Mouse (Mus musculus) small intestine, adult 2 months (tissue): ENCODE results near the gene Exoc3l2. TPM values are rescaled to one million over a fixed set of nuclear protein-coding genes. Genes with fewer than 3 reads are reported as not detected.

Experiments used
- H3K27ac ChIP-seq: fragments of 200-500 bp; 2 replicates; pipeline ENCODE4 v1.5.1; 2012; ENCODE audit warnings: low read depth, low read length, control low read depth, inconsistent platforms; ENCODE audit not compliant: insufficient read depth
- H3K27me3 ChIP-seq: fragments of 200-500 bp; 2 replicates; pipeline ENCODE4 v1.6.1; 2012; ENCODE audit warnings: mild to moderate bottlenecking, moderate library complexity, low read length, inconsistent platforms; ENCODE audit not compliant: control insufficient read depth, insufficient read depth
- H3K36me3 ChIP-seq: fragments of 200-500 bp; 2 replicates; pipeline ENCODE4 v1.6.1; 2012; ENCODE audit warnings: mild to moderate bottlenecking, low read length, control low read depth, inconsistent platforms; ENCODE audit not compliant: control insufficient read depth, insufficient read depth
- H3K4me1 ChIP-seq: fragments of 200-500 bp; 2 replicates; pipeline ENCODE4 v1.6.1; 2012; ENCODE audit warnings: low read length, inconsistent platforms, mixed read lengths; ENCODE audit not compliant: control insufficient read depth, insufficient read depth, insufficient read length
- H3K4me3 ChIP-seq: fragments of 200-500 bp; 2 replicates; pipeline ENCODE4 v1.5.1; 2012; ENCODE audit warnings: low read depth, mild to moderate bottlenecking, control low read depth, inconsistent platforms, low read length, moderate library complexity
- CTCF ChIP-seq: fragments of 200-500 bp; IDR thresholded peaks from 2 replicates; pipeline ENCODE4 v1.5.1; 2012; ENCODE audit warnings: low read depth, mild to moderate bottlenecking, control low read depth, inconsistent platforms, low read length, moderate library complexity, mixed read lengths; ENCODE audit not compliant: insufficient replicate concordance, insufficient read length; ENCODE audit errors: extremely low read depth
- POLR2A ChIP-seq: fragments of 200-500 bp; IDR thresholded peaks from 2 replicates; pipeline ENCODE4 v1.6.1; 2012; ENCODE audit warnings: low read depth, mild to moderate bottlenecking, control low read depth, inconsistent platforms, low read length, moderate library complexity
- WGBS: fragments of 180-500 bp; shearing (Covaris S2); methylation state at CpG from one replicate; pipeline ENCODE4 v1.1.7; 2018; 5-methylcytosine and 5-hydroxymethylcytosine counted together
- polyA plus RNA-seq: library from polyadenylated mRNA; depleted of rRNA; stranded (reverse); fragments of >200 nt; gene quantifications from 2 replicates; pipeline ENCODE4 v1.2.3, GENCODE M21; 2012

Gene Exoc3l2
- polyA plus RNA-seq, 1 experiment: 12.0 TPM

DNA sequence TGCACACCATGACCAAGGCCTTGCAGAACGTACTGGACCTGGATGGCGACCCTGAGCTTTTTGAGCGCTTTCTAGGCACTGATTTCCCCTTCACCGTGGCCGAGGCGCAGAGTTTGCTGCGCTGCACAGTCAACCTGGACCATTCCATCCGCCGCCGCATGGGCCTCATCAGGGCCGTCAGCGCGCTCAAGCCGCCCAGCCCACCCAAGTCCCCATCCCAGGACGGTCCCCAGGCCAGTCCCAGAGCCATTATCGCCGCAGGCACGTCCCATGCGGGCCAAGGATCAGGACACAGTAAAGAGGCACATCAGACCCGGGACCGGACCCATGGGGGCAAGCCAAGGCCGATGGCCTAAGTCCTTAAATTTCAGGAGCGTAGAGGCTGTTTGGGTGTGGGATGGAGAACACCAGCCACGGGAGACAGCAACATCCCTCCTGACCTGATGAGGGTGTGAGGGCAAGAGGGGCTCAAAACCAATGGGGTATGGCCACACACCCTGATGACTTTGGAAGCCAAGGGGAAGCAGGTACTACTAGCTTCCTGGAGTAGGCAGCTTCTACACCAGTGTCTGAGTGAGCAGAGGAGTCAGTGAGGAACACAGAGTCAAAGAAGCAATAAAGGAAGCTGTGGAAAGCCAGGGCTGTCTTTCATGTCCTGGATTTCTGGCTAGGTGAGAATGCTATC, 61.4 kb downstream of the Exoc3l2 start:
- Histone ChIP-seq H3K27ac (no peak overlapping the region), H3K36me3 (no peaks in the 10 kb centered on the region), H3K27me3 (peaks cover 30% of the 10 kb centered on the region), H3K4me1 (peaks cover 18% of the 10 kb centered on the region), H3K4me3 (peak overlapping the region; percentile 47; the same call in 1 of the 2 replicates)
- WGBS: 23% methylated on average over 24 of the region's 24 CpGs
- no peak for TF ChIP-seq CTCF
- no peak for TF ChIP-seq POLR2A

DNA sequence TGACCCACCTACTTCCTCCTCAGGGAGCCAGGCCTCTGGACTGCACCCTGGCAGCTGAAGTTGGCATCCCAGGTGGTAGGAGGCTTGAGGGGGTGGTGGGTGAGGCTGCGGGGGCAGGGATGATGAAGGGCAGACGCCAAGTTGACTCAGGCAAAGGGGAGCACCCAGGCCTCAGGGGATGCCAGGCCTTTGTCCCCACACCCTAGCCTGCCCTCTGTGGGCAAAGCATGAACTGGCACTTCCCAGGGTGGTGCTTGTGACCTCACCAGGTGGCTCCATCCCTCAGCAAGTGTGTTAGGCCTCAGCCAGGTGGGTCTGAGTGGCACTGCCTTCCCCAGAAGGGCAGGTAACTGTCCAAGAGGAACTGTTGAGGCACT, 62.0 kb downstream of the Exoc3l2 start:
- H3K36me3 ChIP-seq: 0 out of 2 replicates have a peak, but pooled peaks cover 2% of the 10 kb centered on the region
- H3K4me3 ChIP-seq: no peak overlapping the region
- TF ChIP-seq CTCF: no peak
- no peak for TF ChIP-seq POLR2A
- H3K4me1 ChIP-seq: peaks cover 18% of the 10 kb centered on the region
- no peak overlapping the region for H3K27ac ChIP-seq
- peaks cover 25% of the 10 kb centered on the region for H3K27me3 ChIP-seq
- 35% methylated on average over 2 of the region's 2 CpGs for WGBS

DNA sequence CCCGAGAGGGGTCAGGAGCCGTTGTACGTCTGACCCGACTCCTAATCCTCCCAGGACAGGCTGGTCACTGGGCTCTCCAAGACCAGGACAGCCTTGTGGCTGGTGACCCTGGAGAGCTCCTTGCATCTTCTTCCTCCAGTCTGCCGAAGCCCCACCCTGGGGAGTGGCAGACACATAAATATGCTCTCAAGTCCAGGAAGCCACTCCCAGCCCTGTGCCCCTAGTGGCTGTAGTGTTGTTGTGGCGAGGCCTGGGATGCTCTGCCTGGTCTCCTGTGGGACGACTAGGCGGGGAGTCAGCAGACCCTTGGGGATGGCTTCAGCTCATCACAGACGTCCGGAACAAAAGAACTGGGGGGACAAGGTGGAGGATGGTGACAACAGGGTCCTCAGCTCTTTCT, 67.9 kb downstream of the Exoc3l2 start:
- no peaks in the 10 kb centered on the region for H3K27me3 ChIP-seq
- H3K36me3 ChIP-seq: peaks cover 41% of the 10 kb centered on the region
- WGBS: 63% methylated on average over 10 of the region's 10 CpGs
- H3K4me1 ChIP-seq: peaks cover 3% of the 10 kb centered on the region
- no peak overlapping the region for H3K4me3 ChIP-seq
- H3K27ac ChIP-seq: no peak overlapping the region
- TF ChIP-seq POLR2A: no peak
- TF ChIP-seq CTCF: peak; percentile 43; the same call in 1 of the 2 replicates

DNA sequence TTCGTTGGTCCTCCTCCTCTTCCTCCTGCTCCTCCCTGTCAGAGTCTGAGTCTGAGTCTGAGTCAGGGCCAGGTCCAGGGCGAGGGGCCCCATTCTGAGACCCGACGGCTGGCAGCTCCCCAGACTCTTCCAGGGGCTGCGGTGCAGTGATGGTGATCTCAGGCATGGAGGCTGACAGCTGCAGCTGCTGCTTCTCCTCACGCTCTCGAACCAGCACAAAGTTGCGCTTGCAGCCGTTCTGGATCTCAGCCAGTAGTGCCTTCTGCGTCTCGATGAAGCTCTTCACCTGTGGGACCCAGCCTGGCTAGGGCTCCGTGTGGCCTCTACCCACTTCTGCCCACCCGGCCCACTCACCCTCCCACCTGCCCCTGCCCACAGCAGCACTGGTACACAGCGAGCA, 69.1 kb downstream of the Exoc3l2 start:
- WGBS: 84% methylated on average over 14 of the region's 14 CpGs
- peaks cover 41% of the 10 kb centered on the region for H3K36me3 ChIP-seq

DNA sequence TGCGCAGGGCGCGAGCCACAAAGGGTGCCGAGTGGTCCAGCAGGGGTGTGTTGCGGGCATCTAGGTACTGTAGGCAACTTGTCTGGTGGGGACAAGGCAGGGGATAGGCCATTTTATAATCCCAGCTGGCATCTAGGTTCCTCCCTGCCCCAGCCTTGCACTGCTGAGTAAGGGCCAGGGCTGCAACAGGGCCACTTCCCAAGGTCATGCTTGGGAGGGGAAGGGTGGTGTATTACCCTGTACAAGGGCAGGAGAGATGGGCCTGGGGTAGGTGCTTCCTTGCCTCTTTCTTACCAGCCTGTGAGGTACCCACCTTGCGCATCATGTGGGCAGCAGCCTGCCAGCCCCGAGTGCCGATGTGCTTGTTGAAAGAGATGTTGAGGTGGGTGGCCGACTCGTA, 71.5 kb downstream of the Exoc3l2 start:
- WGBS: 95% methylated on average over 10 of the region's 10 CpGs
- Histone ChIP-seq H3K36me3 (peaks cover 41% of the 10 kb centered on the region), H3K4me1 (peaks cover 3% of the 10 kb centered on the region), H3K4me3 (no peak overlapping the region), H3K27ac (no peak overlapping the region), H3K27me3 (no peaks in the 10 kb centered on the region)
- TF ChIP-seq CTCF (no peak), POLR2A (no peak)

More for the DNA sequence above, 69.1 kb downstream of the Exoc3l2 start:
- no peak overlapping the region for H3K4me3 ChIP-seq
- no peaks in the 10 kb centered on the region for H3K27me3 ChIP-seq
- H3K27ac ChIP-seq: no peak overlapping the region
- peaks cover 3% of the 10 kb centered on the region for H3K4me1 ChIP-seq
- TF ChIP-seq CTCF: no peak
- TF ChIP-seq POLR2A: no peak

DNA sequence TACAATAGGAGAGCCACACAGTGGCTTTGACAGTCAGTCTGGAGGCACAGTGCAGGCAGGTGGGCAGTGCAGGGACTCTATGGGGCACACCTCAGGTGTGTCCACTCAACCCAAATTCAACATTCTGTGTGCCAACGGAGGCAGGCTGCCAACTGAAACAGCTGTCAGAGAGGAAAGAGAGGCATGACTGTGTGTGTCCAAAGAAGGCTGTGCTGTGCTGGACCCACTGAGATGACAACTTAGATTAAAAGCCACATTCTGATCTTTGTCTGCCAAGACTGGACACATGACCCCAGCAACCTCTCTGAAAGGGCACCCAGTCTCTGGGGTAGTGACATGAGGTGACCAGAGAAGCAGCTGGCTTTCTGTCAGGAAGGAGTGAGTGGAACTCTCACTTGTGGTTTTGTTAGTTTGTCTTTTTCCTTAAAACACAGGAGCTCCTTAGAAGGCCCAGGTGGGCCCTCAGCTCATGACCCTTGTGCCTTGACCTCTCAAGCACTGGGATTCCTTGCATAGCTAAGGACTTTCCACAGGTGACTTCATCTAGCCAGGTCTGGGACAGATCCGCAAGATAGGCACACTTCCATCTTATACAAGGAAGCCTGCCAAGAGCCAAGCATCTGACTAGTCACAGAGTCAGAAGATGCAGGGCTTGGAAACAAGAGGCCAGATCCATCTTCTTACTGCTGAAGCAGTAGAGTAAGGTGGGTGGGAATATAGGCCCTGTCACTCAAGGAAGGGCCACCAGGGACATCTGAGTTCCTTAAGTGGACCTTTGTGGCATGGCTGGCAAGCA, 77.8 kb downstream of the Exoc3l2 start:
- no peaks in the 10 kb centered on the region; the same call in 1 of the 2 replicates for H3K4me1 ChIP-seq
- H3K27me3 ChIP-seq: no peaks in the 10 kb centered on the region
- H3K27ac ChIP-seq: no peak overlapping the region
- H3K4me3 ChIP-seq: no peak overlapping the region
- 46% methylated on average over 2 of the region's 2 CpGs for WGBS
- TF ChIP-seq CTCF: no peak
- no peak for TF ChIP-seq POLR2A
- no peaks in the 10 kb centered on the region for H3K36me3 ChIP-seq

DNA sequence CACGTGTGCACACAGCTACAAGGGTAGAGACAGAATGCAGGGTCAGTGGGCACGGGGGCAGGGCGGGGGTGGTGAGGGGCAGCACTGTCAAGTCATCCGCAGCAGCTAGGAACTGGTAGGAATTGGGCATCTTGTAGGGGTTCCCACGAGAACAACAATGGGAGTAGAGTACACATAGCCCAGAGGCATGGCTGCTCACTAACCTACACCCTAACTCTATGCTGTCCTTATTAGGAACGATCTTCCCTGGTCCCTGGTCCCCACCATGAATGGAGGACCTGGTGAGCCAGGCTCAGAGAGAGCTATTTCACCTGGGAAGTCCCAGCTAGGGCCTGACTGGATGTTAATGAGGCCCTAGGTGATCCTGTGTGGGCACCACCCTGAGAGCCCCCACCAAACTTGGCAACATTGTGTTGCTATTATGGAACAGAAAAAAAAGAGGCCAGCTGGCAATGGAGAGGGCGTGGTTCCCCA, 78.6 kb downstream of the Exoc3l2 start:
- Histone ChIP-seq H3K36me3 (no peaks in the 10 kb centered on the region), H3K27me3 (no peaks in the 10 kb centered on the region), H3K4me1 (peaks cover 3% of the 10 kb centered on the region; the same call in 1 of the 2 replicates), H3K4me3 (no peak overlapping the region), H3K27ac (no peak overlapping the region)
- 76% methylated on average over 7 of the region's 7 CpGs for WGBS
- no peak for TF ChIP-seq CTCF
- no peak for TF ChIP-seq POLR2A
